Mouse (Mus musculus) olfactory bulb, adult 2 months (tissue): ENCODE measurements around the gene Arpc2.

Experiments
- CTCF ChIP-seq: fragments of 200-500 bp; IDR thresholded peaks from 2 replicates; pipeline ENCODE4 v1.5.1; 2012; ENCODE audit warnings: low read depth, mild to moderate bottlenecking, low read length, moderate library complexity; ENCODE audit not compliant: insufficient read depth
- POLR2A ChIP-seq: fragments of 200-500 bp; IDR thresholded peaks from 2 replicates; pipeline ENCODE4 v1.6.1; 2012; ENCODE audit warnings: mild to moderate bottlenecking, low read depth, low read length, moderate library complexity; ENCODE audit not compliant: insufficient read depth

- TF ChIP-seq CTCF (no peak), POLR2A (no peak)
Observed at GRCm38 (mm10) chr1:74303509-74304338, 67.8 kb downstream of the Arpc2 start.
